ENCODE assay signal across 34 mouse cellular contexts in genomic region chr8:92984376-92984775, GRCm38 (mm10). TPM values are rescaled to one million over a fixed set of nuclear protein-coding genes. Genes with fewer than 3 reads are reported as not detected.
A peak's percentile ranks its signal among the peaks of the same experiment; 100 is the strongest.
DNase-seq lines count a peak whose midpoint lies in the region; ATAC-seq and TF ChIP-seq lines count a peak whose summit lies in the region.
"Had no signal": no experiment of that assay in that cellular context is flagged by ENCODE, and none has a peak within 500 bp of the region (broad histone marks: within the 10 kb centered on the region; RNA-seq: fewer than 3 reads in every experiment).

No protein-coding gene starts in this region.

- peaks cover 12% of the 10 kb centered on the region; the same call in 1 of the 2 replicates for H3K27me3 ChIP-seq in lung, embryonic 15.5 days
- H3K27me3 ChIP-seq in intestine, embryonic 16.5 days (replicated peaks; ENCODE audit: control insufficient read depth, insufficient read depth, low read length): no peaks in the 10 kb centered on the region
- H3K27me3 ChIP-seq: CH12.LX; embryonic facial prominence, embryonic 13.5 days; forebrain, embryonic 12.5 days; heart, embryonic 12.5 days; hindbrain, embryonic 12.5 days; kidney, embryonic 15.5 days; limb, embryonic 13.5 days; liver, embryonic 13.5 days; neural tube, embryonic 13.5 days; stomach, embryonic 15.5 days had no signal

- intact Hi-C loops in gastrocnemius, adult 2 months (cut with DNase I): no loop called here

- peak overlapping the region; percentile 24; the same call in 1 of the 2 replicates for H3K27ac ChIP-seq in gastrocnemius, adult 2 months
- H3K27ac ChIP-seq in lung, embryonic 15.5 days: peak overlapping the region; percentile 17; the same call in 1 of the 2 replicates
- H3K27ac ChIP-seq in intestine, embryonic 16.5 days (ENCODE audit: low read length): no peak overlapping the region
- H3K27ac ChIP-seq: embryonic facial prominence, embryonic 13.5 days; forebrain, embryonic 12.5 days; hindbrain, embryonic 12.5 days; kidney, embryonic 15.5 days; limb, embryonic 13.5 days; liver, embryonic 13.5 days; macrophage; neural tube, embryonic 13.5 days; stomach, embryonic 15.5 days had no signal

- no peak for TF ChIP-seq CTCF in gastrocnemius, adult 2 months (IDR thresholded peaks at IDR 0.05)

- DNase-seq in gastrocnemius, adult 2 months: peak; percentile 58
- no peak for DNase-seq in gastrocnemius, postnatal 10 days
- peak; percentile 49 for DNase-seq in Muller cell, postnatal 12 days (ENCODE audit: inconsistent ontology term)
- peak; percentile 18 for DNase-seq in lung, postnatal 36 days
- no peak for DNase-seq in testis, postnatal 10 days (ENCODE audit: low spot score)
- DNase-seq: adrenal gland, postnatal 10 days; cerebellum, adult 8-10 months; cerebellum, postnatal 36 days; embryo, embryonic 11 days; heart, postnatal 14 days; kidney, adult 11 months; kidney, postnatal 4 days; layer of hippocampus, adult 9-11 months; liver, embryonic 13.5 days; retina, postnatal 1 day; right cerebral cortex, postnatal 25 days; thymus, postnatal 14 days had no signal

- no peaks in the 10 kb centered on the region for H3K9me3 ChIP-seq in lung, embryonic 15.5 days
- H3K9me3 ChIP-seq in intestine, embryonic 16.5 days (ENCODE audit: control insufficient read depth, low read length): no peaks in the 10 kb centered on the region
- H3K9me3 ChIP-seq: embryonic facial prominence, embryonic 13.5 days; forebrain, embryonic 12.5 days; heart, embryonic 12.5 days; hindbrain, embryonic 12.5 days; kidney, embryonic 15.5 days; limb, embryonic 13.5 days; liver, embryonic 13.5 days; neural tube, embryonic 13.5 days; stomach, embryonic 15.5 days had no signal

- H3K36me3 ChIP-seq in lung, embryonic 15.5 days: no peaks in the 10 kb centered on the region
- H3K36me3 ChIP-seq in intestine, embryonic 16.5 days (ENCODE audit: control insufficient read depth, insufficient read depth, low read length): no peaks in the 10 kb centered on the region
- H3K36me3 ChIP-seq: embryonic facial prominence, embryonic 13.5 days; forebrain, embryonic 12.5 days; G1E; heart, embryonic 12.5 days; hindbrain, embryonic 12.5 days; kidney, embryonic 15.5 days; limb, embryonic 13.5 days; liver, embryonic 13.5 days; neural tube, embryonic 13.5 days; stomach, embryonic 15.5 days had no signal

- H3K9ac ChIP-seq in lung, embryonic 15.5 days: no peak overlapping the region
- H3K9ac ChIP-seq in intestine, embryonic 16.5 days (ENCODE audit: low read depth, low read length): no peak overlapping the region
- H3K9ac ChIP-seq: embryonic facial prominence, embryonic 13.5 days; forebrain, embryonic 12.5 days; heart, embryonic 12.5 days; hindbrain, embryonic 12.5 days; kidney, embryonic 15.5 days; limb, embryonic 13.5 days; liver, embryonic 13.5 days; neural tube, embryonic 13.5 days; stomach, embryonic 15.5 days had no signal

- 31% methylated on average over 2 of the region's 2 CpGs for WGBS in lung, embryonic 15.5 days
- WGBS in intestine, embryonic 16.5 days: 43% methylated on average over 2 of the region's 2 CpGs

- no peak overlapping the region; the same call in 1 of the 2 replicates for H3K4me2 ChIP-seq in lung, embryonic 15.5 days
- H3K4me2 ChIP-seq in intestine, embryonic 16.5 days (ENCODE audit: low read depth, low read length): no peak overlapping the region
- H3K4me2 ChIP-seq: embryonic facial prominence, embryonic 13.5 days; forebrain, embryonic 12.5 days; heart, embryonic 12.5 days; hindbrain, embryonic 12.5 days; kidney, embryonic 15.5 days; limb, embryonic 13.5 days; liver, embryonic 13.5 days; neural tube, embryonic 13.5 days; stomach, embryonic 15.5 days had no signal

- H3K4me3 ChIP-seq in gastrocnemius, adult 2 months: no peak overlapping the region
- H3K4me3 ChIP-seq in lung, embryonic 15.5 days: no peak overlapping the region
- H3K4me3 ChIP-seq in intestine, embryonic 16.5 days (ENCODE audit: low read length): no peak overlapping the region
- H3K4me3 ChIP-seq: embryonic facial prominence, embryonic 13.5 days; erythroblast, embryonic 14.5 days; forebrain, embryonic 12.5 days; heart, embryonic 12.5 days; hindbrain, embryonic 12.5 days; kidney, embryonic 15.5 days; limb, embryonic 13.5 days; liver, embryonic 13.5 days; myocyte; neural tube, embryonic 13.5 days; stomach, embryonic 15.5 days had no signal

- peaks cover 21% of the 10 kb centered on the region for H3K4me1 ChIP-seq in lung, embryonic 15.5 days
- no peaks in the 10 kb centered on the region for H3K4me1 ChIP-seq in intestine, embryonic 16.5 days (ENCODE audit: control insufficient read depth, insufficient read depth, low read length)
- H3K4me1 ChIP-seq: forebrain, embryonic 12.5 days; heart, embryonic 12.5 days; hindbrain, embryonic 12.5 days; kidney, embryonic 15.5 days; limb, embryonic 13.5 days; liver, embryonic 13.5 days; neural tube, embryonic 13.5 days; stomach, embryonic 15.5 days had no signal

- ATAC-seq in lung, embryonic 15.5 days (ENCODE audit: borderline replicate concordance, extremely low read depth, low FRiP score, low TSS enrichment): peak; percentile 96
- ATAC-seq in intestine, embryonic 16.5 days: no peak
- ATAC-seq: activated CD4-positive, CD25-positive, alpha-beta regulatory T cell, adult 4 months; midbrain, embryonic 16.5 days had no signal

RNA-seq across cellular contexts. Expression of gene Slc6a2, which starts 24.5 kb away (rescaled TPM):
- total RNA-seq in gastrocnemius, adult 2 months (2021): under 1 TPM; 0.20 to 0.39 TPM
- total RNA-seq in gastrocnemius, postnatal 10 days (2021): under 1 TPM; 0.47 to 0.70 TPM
- 0.25 and 0.72 TPM in 2 replicates for polyA plus RNA-seq in lung, embryonic 15.5 days (2015; fragmentation: Nextera tagmentation; extraction: Ambion mirVana)
- 0.23 and 0.31 TPM in 2 replicates for polyA plus RNA-seq in intestine, embryonic 16.5 days (2015; fragmentation: Nextera tagmentation; extraction: Ambion mirVana)
- total RNA-seq: CH12.LX had no signal
- polyA plus RNA-seq: activated CD4-positive, CD25-positive, alpha-beta regulatory T cell, adult 4 months; erythroblast, embryonic 14.5 days; forebrain, embryonic 12.5 days; G1E; liver, embryonic 13.5 days; macrophage had no signal

Comparison
In these comparisons a context has a peak if more than half of its experiments do, and no peak if none do; other contexts are left out.
1. DNase-seq: peak in gastrocnemius, adult 2 months (single experiment), Muller cell, postnatal 12 days (single experiment) and lung, postnatal 36 days (single experiment); none in gastrocnemius, postnatal 10 days (single experiment) and testis, postnatal 10 days (single experiment).